Mouse (Mus musculus): ENCODE measurements around the gene Prss32. TPM values are rescaled to one million over a fixed set of nuclear protein-coding genes. Genes with fewer than 3 reads are reported as not detected.
"Not testable (repeated sequence)": the region's sequence is repeated elsewhere in the genome, so short reads cannot be mapped to it uniquely, and the experiment has no call there.

Prss32 gene
- polyA plus RNA-seq, 1 experiment from 2014 or later = not detected

GRCm38 (mm10) chr17:23873884-23874856, 30.5 kb downstream of the Prss32 start:
- no peak for ATAC-seq (ENCODE audit: insufficient number of reproducible peaks, low FRiP score, low TSS enrichment, low read depth)
- no peak overlapping the region for H3K9ac ChIP-seq (ENCODE audit: low read length)
- no peak overlapping the region for H3K27ac ChIP-seq (replicated peaks; ENCODE audit: low read depth, low read length)
- H3K36me3 ChIP-seq (ENCODE audit: control insufficient read depth, insufficient read depth, low read length) = no peaks in the 10 kb centered on the region
- 51% methylated on average over 8 of the region's 8 CpGs for WGBS
- H3K4me1 ChIP-seq (ENCODE audit: control insufficient read depth, insufficient read depth, low read length) = no peaks in the 10 kb centered on the region
- no peak overlapping the region for H3K4me3 ChIP-seq (ENCODE audit: low read depth, low read length)
- H3K9me3 ChIP-seq (ENCODE audit: control insufficient read depth, low read length) = no peaks in the 10 kb centered on the region
- H3K27me3 ChIP-seq (ENCODE audit: control insufficient read depth, insufficient read depth, low read length) = no peaks in the 10 kb centered on the region
- peak; percentile 66 for DNase-seq (ENCODE audit: low spot score)
- no peak overlapping the region for H3K4me2 ChIP-seq (ENCODE audit: low read depth, severe bottlenecking)

GRCm38 (mm10) chr17:23876741-23877140, 33.1 kb downstream of the Prss32 start:
- H3K4me2 ChIP-seq (ENCODE audit: low read depth, severe bottlenecking) = no peak overlapping the region
- H3K9me3 ChIP-seq (ENCODE audit: control insufficient read depth, low read length) = no peaks in the 10 kb centered on the region
- no peaks in the 10 kb centered on the region for H3K4me1 ChIP-seq (ENCODE audit: control insufficient read depth, insufficient read depth, low read length)
- 72% methylated on average over 3 of the region's 3 CpGs for WGBS
- ATAC-seq (ENCODE audit: insufficient number of reproducible peaks, low FRiP score, low TSS enrichment, low read depth) (no peak), DNase-seq (ENCODE audit: low spot score) (no peak)
- H3K27me3 ChIP-seq (ENCODE audit: control insufficient read depth, insufficient read depth, low read length) = no peaks in the 10 kb centered on the region
- no peaks in the 10 kb centered on the region for H3K36me3 ChIP-seq (ENCODE audit: control insufficient read depth, insufficient read depth, low read length)
- H3K9ac ChIP-seq (ENCODE audit: low read length) = no peak overlapping the region
- H3K27ac ChIP-seq (replicated peaks; ENCODE audit: low read depth, low read length) = no peak overlapping the region
- no peak overlapping the region for H3K4me3 ChIP-seq (ENCODE audit: low read depth, low read length)

- Histone ChIP-seq H3K4me1 (ENCODE audit: control insufficient read depth, insufficient read depth, low read length) (no peaks in the 10 kb centered on the region), H3K9ac (ENCODE audit: low read length) (no peak overlapping the region), H3K27ac (replicated peaks; ENCODE audit: low read depth, low read length) (no peak overlapping the region), H3K4me3 (ENCODE audit: low read depth, low read length) (no peak overlapping the region), H3K4me2 (ENCODE audit: low read depth, severe bottlenecking) (no peak overlapping the region), H3K27me3 (ENCODE audit: control insufficient read depth, insufficient read depth, low read length) (no peaks in the 10 kb centered on the region), H3K9me3 (ENCODE audit: control insufficient read depth, low read length) (no peaks in the 10 kb centered on the region), H3K36me3 (ENCODE audit: control insufficient read depth, insufficient read depth, low read length) (no peaks in the 10 kb centered on the region)
- ATAC-seq (ENCODE audit: insufficient number of reproducible peaks, low FRiP score, low TSS enrichment, low read depth) (no peak), DNase-seq (ENCODE audit: low spot score) (no peak)
- 94% methylated on average over 2 of the region's 2 CpGs for WGBS
These were observed 33.5 kb downstream of the Prss32 start for GRCm38 (mm10) chr17:23877166-23877565.

- not testable (repeated sequence) for H3K36me3 ChIP-seq (ENCODE audit: control insufficient read depth, insufficient read depth, low read length)
- 76% methylated on average over 4 of the region's 4 CpGs for WGBS
These were observed 36.9 kb downstream of the Prss32 start, which contains the start of the genes Dcpp1 and Dcpp2 for GRCm38 (mm10) chr17:23880576-23880975. Dcpp1 (plus strand) TSS chr17:23880876. Dcpp2 (plus strand) TSS chr17:23880880.

More at GRCm38 (mm10) chr17:23880576-23880975, 36.9 kb downstream of the Prss32 start, which contains the start of the genes Dcpp1 and Dcpp2:
- not testable (repeated sequence) for H3K4me2 ChIP-seq (ENCODE audit: low read depth, severe bottlenecking); H3K27me3 ChIP-seq (ENCODE audit: control insufficient read depth, insufficient read depth, low read length); DNase-seq (ENCODE audit: low spot score); H3K27ac ChIP-seq (replicated peaks; ENCODE audit: low read depth, low read length); H3K4me3 ChIP-seq (ENCODE audit: low read depth, low read length); H3K4me1 ChIP-seq (ENCODE audit: control insufficient read depth, insufficient read depth, low read length); H3K9ac ChIP-seq (ENCODE audit: low read length); H3K9me3 ChIP-seq (ENCODE audit: control insufficient read depth, low read length); ATAC-seq (ENCODE audit: insufficient number of reproducible peaks, low FRiP score, low TSS enrichment, low read depth)

Small RNAs within 50 kb of the gene (microRNA-seq; reads per million reads assigned to microRNA genes)
- 1.2 reads per million for gene Mir5125

Other genes with a start within 250 kb of the Prss32 start
- 20.5 and 22.7 TPM in 2 replicates for gene Zfp13, start 244.4 kb upstream of the Prss32 start, polyA plus RNA-seq (2014; fragmentation: Nextera tagmentation; extraction: Ambion mirVana)
- 0.24 and 0.80 TPM in 2 replicates for gene Zscan10, start 243.0 kb upstream of the Prss32 start, polyA plus RNA-seq (2014; fragmentation: Nextera tagmentation; extraction: Ambion mirVana)
- 0.45 and 0.63 TPM in 2 replicates for gene Mmp25, start 198.6 kb upstream of the Prss32 start, polyA plus RNA-seq (2014; fragmentation: Nextera tagmentation; extraction: Ambion mirVana)
- gene Bicdl2, start 183.3 kb upstream of the Prss32 start, polyA plus RNA-seq (2014; fragmentation: Nextera tagmentation; extraction: Ambion mirVana) = 0.91 and 1.3 TPM in 2 replicates
- 45.5 and 53.0 TPM in 2 replicates for gene Hcfc1r1, start 170.3 kb upstream of the Prss32 start, polyA plus RNA-seq (2014; fragmentation: Nextera tagmentation; extraction: Ambion mirVana)
- gene Thoc6, start 170.0 kb upstream of the Prss32 start, polyA plus RNA-seq (2014; fragmentation: Nextera tagmentation; extraction: Ambion mirVana) = 54.8 and 58.1 TPM in 2 replicates
- 4.3 and 5.0 TPM in 2 replicates for gene Tnfrsf12a, start 166.4 kb upstream of the Prss32 start, polyA plus RNA-seq (2014; fragmentation: Nextera tagmentation; extraction: Ambion mirVana)
- 21.3 and 23.3 TPM in 2 replicates for gene Cldn6, start 164.6 kb upstream of the Prss32 start, polyA plus RNA-seq (2014; fragmentation: Nextera tagmentation; extraction: Ambion mirVana)
- gene Cldn9, start 159.8 kb upstream of the Prss32 start, polyA plus RNA-seq (2014; fragmentation: Nextera tagmentation; extraction: Ambion mirVana) = 7.4 and 7.6 TPM in 2 replicates
- gene 1520401A03Rik, start 121.1 kb upstream of the Prss32 start, polyA plus RNA-seq (2014; fragmentation: Nextera tagmentation; extraction: Ambion mirVana) = 0.09 and 0.13 TPM in 2 replicates
- 47.8 and 51.6 TPM in 2 replicates for gene Pkmyt1, start 117.5 kb upstream of the Prss32 start, polyA plus RNA-seq (2014; fragmentation: Nextera tagmentation; extraction: Ambion mirVana)
- gene Paqr4, start 103.0 kb upstream of the Prss32 start, polyA plus RNA-seq (2014; fragmentation: Nextera tagmentation; extraction: Ambion mirVana) = 7.4 and 7.7 TPM in 2 replicates
- gene Kremen2, start 98.0 kb upstream of the Prss32 start, polyA plus RNA-seq (2014; fragmentation: Nextera tagmentation; extraction: Ambion mirVana) = 14.8 and 16.2 TPM in 2 replicates
- 125 and 129 TPM in 2 replicates for gene Flywch1, start 72.3 kb upstream of the Prss32 start, polyA plus RNA-seq (2014; fragmentation: Nextera tagmentation; extraction: Ambion mirVana)
- gene Flywch2, start 57.8 kb upstream of the Prss32 start, polyA plus RNA-seq (2014; fragmentation: Nextera tagmentation; extraction: Ambion mirVana) = 51.4 and 55.7 TPM in 2 replicates
- gene Srrm2, start 53.3 kb upstream of the Prss32 start, polyA plus RNA-seq (2014; fragmentation: Nextera tagmentation; extraction: Ambion mirVana) = 508 and 532 TPM in 2 replicates
- gene Elob, start 14.7 kb upstream of the Prss32 start, polyA plus RNA-seq (2014; fragmentation: Nextera tagmentation; extraction: Ambion mirVana) = 1,135 and 1,167 TPM in 2 replicates
- gene Prss33, start 7.8 kb upstream of the Prss32 start, polyA plus RNA-seq (2014; fragmentation: Nextera tagmentation; extraction: Ambion mirVana) = not detected in 2 replicates
- gene Prss41, start 317 bp downstream of the Prss32 start, polyA plus RNA-seq (2014; fragmentation: Nextera tagmentation; extraction: Ambion mirVana) = 2.5 and 2.6 TPM in 2 replicates
- not detected in 2 replicates for gene Prss21, start 24.2 kb downstream of the Prss32 start, polyA plus RNA-seq (2014; fragmentation: Nextera tagmentation; extraction: Ambion mirVana)
- gene Dcpp1, start 37.0 kb downstream of the Prss32 start, polyA plus RNA-seq (2014; fragmentation: Nextera tagmentation; extraction: Ambion mirVana) = not detected in 2 replicates
- not detected in 2 replicates for gene Dcpp2, start 37.0 kb downstream of the Prss32 start, polyA plus RNA-seq (2014; fragmentation: Nextera tagmentation; extraction: Ambion mirVana)
- not detected in 2 replicates for gene Dcpp3, start 73.6 kb downstream of the Prss32 start, polyA plus RNA-seq (2014; fragmentation: Nextera tagmentation; extraction: Ambion mirVana)
- gene Sbp, start 97.8 kb downstream of the Prss32 start, polyA plus RNA-seq (2014; fragmentation: Nextera tagmentation; extraction: Ambion mirVana) = not detected in 2 replicates
- gene Sbpl, start 111.4 kb downstream of the Prss32 start, polyA plus RNA-seq (2014; fragmentation: Nextera tagmentation; extraction: Ambion mirVana) = not detected in 2 replicates
- not detected in 2 replicates for gene Prss30, start 136.7 kb downstream of the Prss32 start, polyA plus RNA-seq (2014; fragmentation: Nextera tagmentation; extraction: Ambion mirVana)
- 0.99 and 1.4 TPM in 2 replicates for gene Prss22, start 154.2 kb downstream of the Prss32 start, polyA plus RNA-seq (2014; fragmentation: Nextera tagmentation; extraction: Ambion mirVana)
- gene Prss27, start 194.3 kb downstream of the Prss32 start, polyA plus RNA-seq (2014; fragmentation: Nextera tagmentation; extraction: Ambion mirVana) = 0.20 and 0.27 TPM in 2 replicates
- 89.6 and 91.3 TPM in 2 replicates for gene Kctd5, start 229.6 kb downstream of the Prss32 start, polyA plus RNA-seq (2014; fragmentation: Nextera tagmentation; extraction: Ambion mirVana)

All from limb, embryonic 11.5 days (tissue).